Mouse (Mus musculus): Measurements from ENCODE around the gene Ifrd2.

Ifrd2 gene

GRCm38 (mm10) chr9:107575579-107576356 is 11.7 kb upstream of the Ifrd2 start:
- peak; percentile 28 for DNase-seq (ENCODE audit: low spot score)

- DNase-seq (ENCODE audit: low spot score) = peak; percentile 92
These were observed 10.9 kb upstream of the Ifrd2 start, which contains the start of gene Hyal1 for GRCm38 (mm10) chr9:107576357-107577107. Gene Hyal1 (plus strand): TSS chr9:107576927.

- DNase-seq (ENCODE audit: low spot score) = no peak
These were observed 9.6 kb upstream of the Ifrd2 start for GRCm38 (mm10) chr9:107577871-107578270.

- DNase-seq (ENCODE audit: low spot score) = no peak
These were observed 8.9 kb upstream of the Ifrd2 start, which contains the start of gene Naa80 for GRCm38 (mm10) chr9:107578587-107578986. Gene Naa80 (plus strand): TSS chr9:107578887.

- DNase-seq (ENCODE audit: low spot score) = no peak
These were observed 8.2 kb upstream of the Ifrd2 start for GRCm38 (mm10) chr9:107579023-107579900.

- DNase-seq (ENCODE audit: low spot score) = peak; percentile 92
These were observed 6.7 kb upstream of the Ifrd2 start, which contains the start of gene Hyal3 for GRCm38 (mm10) chr9:107580501-107581317. Gene Hyal3 (plus strand): TSS chr9:107580818.

- no peak for DNase-seq (ENCODE audit: low spot score)
These were observed 5.9 kb upstream of the Ifrd2 start for GRCm38 (mm10) chr9:107581584-107581983.

- no peak for DNase-seq (ENCODE audit: low spot score)
These were observed 4.9 kb upstream of the Ifrd2 start for GRCm38 (mm10) chr9:107582509-107583062.

GRCm38 (mm10) chr9:107583174-107583573 is 4.3 kb upstream of the Ifrd2 start:
- DNase-seq (ENCODE audit: low spot score) = no peak

GRCm38 (mm10) chr9:107586504-107586903 is 938 bp upstream of the Ifrd2 start:
- no peak for DNase-seq (ENCODE audit: low spot score)

GRCm38 (mm10) chr9:107587833-107588639 is 594 bp downstream of the Ifrd2 start:
- peak; percentile 71 for DNase-seq (ENCODE audit: low spot score)

- DNase-seq (ENCODE audit: low spot score) = no peak
These were observed 2.8 kb downstream of the Ifrd2 start for GRCm38 (mm10) chr9:107590058-107590772.

- no peak for DNase-seq (ENCODE audit: low spot score)
These were observed 3.3 kb downstream of the Ifrd2 start for GRCm38 (mm10) chr9:107590773-107591060.

- no peak for DNase-seq (ENCODE audit: low spot score)
These were observed 5.9 kb downstream of the Ifrd2 start for GRCm38 (mm10) chr9:107593101-107593976.

- DNase-seq (ENCODE audit: low spot score) = no peak
These were observed 7.0 kb downstream of the Ifrd2 start for GRCm38 (mm10) chr9:107594281-107595062.

GRCm38 (mm10) chr9:107596619-107597569 is 9.5 kb downstream of the Ifrd2 start:
- DNase-seq (ENCODE audit: low spot score) = no peak

- no peak for DNase-seq (ENCODE audit: low spot score)
These were observed 10.9 kb downstream of the Ifrd2 start for GRCm38 (mm10) chr9:107598385-107598784.
